Mouse (Mus musculus) forebrain, embryonic 11.5 days (tissue): ENCODE measurements at regions not wholly inside any gene's neighbourhood (a gene's known extent, or its start where the extent isn't known, plus 50 kb on each side); places are given as distances from the start of the nearest gene placed in this dataset.

Experiments used
- ATAC-seq: fragments of 200-750 bp; cut with Nextera tagmentation; replicated peaks from 2 replicates; pipeline ENCODE4 v1.8.0; 2017; ENCODE audit warnings: moderate TSS enrichment; ENCODE audit not compliant: low FRiP score
- DNase-seq: peaks from one replicate; pipeline ENCODE4 v3.0.0-alpha.2; 2017; ENCODE audit warnings: low spot score
- H3K27ac ChIP-seq: fragments of 300-500 bp; sonication (generic); 2 replicates; pipeline ENCODE4 v1.5.1; 2014; ENCODE audit warnings: low read depth, low read length
- H3K27me3 ChIP-seq: fragments of 300-500 bp; sonication (generic); 2 replicates; pipeline ENCODE4 v1.6.1; 2014; ENCODE audit warnings: mild to moderate bottlenecking, low read length, mixed read lengths; ENCODE audit not compliant: control insufficient read depth, insufficient read depth
- H3K36me3 ChIP-seq: fragments of 300-500 bp; sonication (generic); 2 replicates; pipeline ENCODE4 v1.6.1; 2014; ENCODE audit warnings: mild to moderate bottlenecking, low read length, moderate library complexity, mixed read lengths; ENCODE audit not compliant: control insufficient read depth, insufficient read depth
- H3K4me1 ChIP-seq: fragments of 300-500 bp; sonication (generic); replicated peaks from 2 replicates; pipeline ENCODE4 v1.6.1; 2014; ENCODE audit warnings: low read length, mixed read lengths; ENCODE audit not compliant: control insufficient read depth, insufficient read depth
- H3K4me2 ChIP-seq: fragments of 300-500 bp; sonication (generic); 2 replicates; pipeline ENCODE4 v1.6.1; 2014; ENCODE audit warnings: low read depth, mild to moderate bottlenecking, low read length, moderate library complexity, mixed read lengths; ENCODE audit not compliant: severe bottlenecking
- H3K4me3 ChIP-seq: fragments of 300-500 bp; sonication (generic); 2 replicates; pipeline ENCODE4 v1.5.1; 2014; ENCODE audit warnings: low read depth, low read length
- H3K9ac ChIP-seq: fragments of 300-500 bp; sonication (generic); 2 replicates; pipeline ENCODE4 v1.6.1; 2014; ENCODE audit warnings: low read length
- H3K9me3 ChIP-seq: fragments of 300-500 bp; sonication (generic); 2 replicates; pipeline ENCODE4 v1.6.1; 2016; ENCODE audit warnings: low read length, mixed read lengths; ENCODE audit not compliant: control insufficient read depth
- WGBS: fragments of 180-500 bp; shearing (Covaris S2); extraction: QIAGEN DNeasy Blood & Tissue Kit; methylation state at CpG from one replicate; pipeline ENCODE4 v1.1.7; 2014; 5-methylcytosine and 5-hydroxymethylcytosine counted together

DNA sequence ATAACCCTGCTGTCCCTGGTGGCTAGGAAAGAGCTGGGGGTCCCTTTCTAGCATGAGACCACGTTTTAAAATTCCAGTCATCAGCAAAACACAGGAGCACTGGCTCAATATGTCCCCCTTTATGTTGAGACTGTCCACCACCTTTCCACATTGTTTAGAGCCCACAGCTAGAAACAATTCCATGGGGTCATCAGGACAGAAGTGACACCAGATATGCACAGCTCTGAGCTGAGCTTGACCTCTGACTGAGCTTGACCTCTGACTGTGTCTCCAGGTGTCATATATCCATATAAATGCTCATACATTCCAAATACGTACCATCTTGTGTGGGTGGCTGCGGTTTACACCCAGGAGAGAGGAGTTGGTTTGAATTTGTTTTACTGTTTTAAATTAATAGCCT, 262.1 kb upstream of the Ppargc1a start:
- H3K36me3 ChIP-seq: no peaks in the 10 kb centered on the region
- H3K27me3 ChIP-seq: no peaks in the 10 kb centered on the region
- H3K27ac ChIP-seq: no peak overlapping the region
- no peak for DNase-seq
- ATAC-seq: no peak
- H3K4me1 ChIP-seq: no peaks in the 10 kb centered on the region
- 74% methylated on average over 3 of the region's 3 CpGs for WGBS
- no peak overlapping the region for H3K9ac ChIP-seq
- no peak overlapping the region for H3K4me2 ChIP-seq
- no peak overlapping the region for H3K4me3 ChIP-seq
- H3K9me3 ChIP-seq: no peaks in the 10 kb centered on the region

DNA sequence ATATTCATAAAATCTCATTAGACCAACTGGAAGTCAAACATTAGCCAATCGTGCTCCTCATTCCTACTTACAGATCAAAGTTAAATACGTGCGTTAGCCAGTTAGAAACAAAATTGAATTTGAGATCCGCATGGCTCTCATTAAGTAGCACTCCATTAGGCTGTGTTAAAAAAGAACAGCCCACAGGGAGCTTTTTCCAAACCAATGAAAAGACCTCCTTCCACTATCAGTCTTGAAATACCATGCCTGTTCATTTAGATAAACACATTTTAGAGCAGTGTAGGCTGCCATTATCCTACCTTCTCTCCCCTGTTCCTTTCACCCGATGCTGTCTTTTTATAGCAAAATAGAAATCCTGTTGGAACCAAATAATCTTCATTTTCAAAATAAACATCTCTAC, 261.5 kb upstream of the Ppargc1a start:
- H3K4me1 ChIP-seq: no peaks in the 10 kb centered on the region
- no peaks in the 10 kb centered on the region for H3K27me3 ChIP-seq
- no peak for ATAC-seq
- no peak for DNase-seq
- no peak overlapping the region for H3K4me2 ChIP-seq
- no peaks in the 10 kb centered on the region for H3K36me3 ChIP-seq
- H3K9ac ChIP-seq: no peak overlapping the region
- no peaks in the 10 kb centered on the region for H3K9me3 ChIP-seq
- H3K27ac ChIP-seq: no peak overlapping the region
- H3K4me3 ChIP-seq: no peak overlapping the region
- 75% methylated on average over 5 of the region's 5 CpGs for WGBS

DNA sequence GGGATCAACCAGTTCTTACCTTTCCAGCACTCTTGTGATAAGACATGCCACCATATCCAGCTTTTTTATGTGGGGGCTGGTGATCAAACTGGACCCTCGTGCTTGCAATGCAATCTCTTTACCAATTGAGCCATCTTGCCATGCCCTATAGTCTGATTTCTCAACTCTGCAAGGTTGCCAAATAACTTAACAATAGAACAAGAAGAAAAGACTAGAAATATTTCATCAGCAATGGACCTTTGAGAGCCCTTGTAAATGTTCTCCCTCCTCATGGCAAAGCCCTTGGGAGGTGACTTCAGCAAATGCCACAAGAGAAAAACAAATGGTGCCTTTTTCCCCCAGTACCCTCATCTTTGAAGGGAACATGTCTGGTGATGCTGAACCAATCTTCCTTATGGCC, 258.7 kb upstream of the Ppargc1a start:
- ATAC-seq (no peak), DNase-seq (no peak)
- Histone ChIP-seq H3K4me1 (no peaks in the 10 kb centered on the region), H3K27me3 (no peaks in the 10 kb centered on the region), H3K36me3 (no peaks in the 10 kb centered on the region), H3K9ac (no peak overlapping the region), H3K4me3 (no peak overlapping the region), H3K4me2 (no peak overlapping the region), H3K9me3 (no peaks in the 10 kb centered on the region), H3K27ac (no peak overlapping the region)
- WGBS: 75% methylated on average over 1 of the region's 1 CpGs

DNA sequence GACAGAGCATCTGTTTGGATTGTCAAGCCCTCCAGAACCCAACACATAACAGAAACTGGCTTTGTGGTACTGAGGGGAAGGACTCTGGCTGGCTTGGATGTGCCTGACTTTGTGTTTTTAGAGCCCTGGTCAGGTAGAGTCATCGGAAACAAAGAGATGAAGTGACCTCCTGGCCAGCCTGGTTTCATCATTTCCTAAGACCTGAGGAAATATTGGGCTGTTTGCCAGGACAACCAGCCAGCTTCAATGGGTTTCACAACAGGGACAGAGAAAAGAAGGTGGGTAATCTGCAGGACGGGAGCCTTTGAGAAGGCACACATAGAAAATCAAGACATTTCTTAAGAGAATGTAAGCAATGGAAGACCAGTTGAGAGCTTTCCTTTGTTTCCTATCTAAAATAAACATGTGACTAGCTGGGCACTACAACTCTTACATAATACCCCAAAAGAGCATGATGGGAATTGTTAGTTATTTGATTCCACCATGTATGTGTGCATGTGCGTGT, 258.1 kb upstream of the Ppargc1a start:
- no peak overlapping the region for H3K9ac ChIP-seq
- H3K4me3 ChIP-seq: no peak overlapping the region
- DNase-seq (no peak), ATAC-seq (no peak)
- 92% methylated on average over 3 of the region's 3 CpGs for WGBS
- H3K9me3 ChIP-seq: no peaks in the 10 kb centered on the region
- H3K27me3 ChIP-seq: no peaks in the 10 kb centered on the region
- no peak overlapping the region for H3K27ac ChIP-seq
- no peaks in the 10 kb centered on the region for H3K4me1 ChIP-seq
- no peaks in the 10 kb centered on the region for H3K36me3 ChIP-seq
- H3K4me2 ChIP-seq: no peak overlapping the region

DNA sequence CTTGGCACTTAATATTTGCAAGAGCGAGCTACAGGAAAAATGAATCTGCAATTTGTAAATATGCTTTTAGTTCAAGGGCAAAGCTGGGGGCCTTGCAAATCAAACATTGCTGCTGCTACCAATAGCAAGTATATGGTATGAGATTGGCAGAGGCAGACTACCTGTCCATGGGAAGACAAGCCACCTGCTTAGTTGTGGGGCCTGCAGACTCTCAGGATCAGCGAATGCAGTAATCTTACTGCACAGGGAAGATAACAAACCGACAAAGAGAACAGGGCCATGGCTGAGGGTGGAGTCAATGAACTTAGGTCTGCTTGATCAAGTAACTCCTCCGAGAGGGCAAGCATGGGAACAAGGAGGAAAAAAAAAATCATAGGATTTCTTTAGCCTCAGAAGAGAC, 257.2 kb upstream of the Ppargc1a start:
- H3K9ac ChIP-seq: no peak overlapping the region
- H3K36me3 ChIP-seq: no peaks in the 10 kb centered on the region
- H3K27ac ChIP-seq: no peak overlapping the region
- no peaks in the 10 kb centered on the region for H3K27me3 ChIP-seq
- DNase-seq (no peak), ATAC-seq (no peak)
- H3K9me3 ChIP-seq: no peaks in the 10 kb centered on the region
- H3K4me2 ChIP-seq: no peak overlapping the region
- no peaks in the 10 kb centered on the region for H3K4me1 ChIP-seq
- H3K4me3 ChIP-seq: no peak overlapping the region
- WGBS: 88% methylated on average over 4 of the region's 4 CpGs

DNA sequence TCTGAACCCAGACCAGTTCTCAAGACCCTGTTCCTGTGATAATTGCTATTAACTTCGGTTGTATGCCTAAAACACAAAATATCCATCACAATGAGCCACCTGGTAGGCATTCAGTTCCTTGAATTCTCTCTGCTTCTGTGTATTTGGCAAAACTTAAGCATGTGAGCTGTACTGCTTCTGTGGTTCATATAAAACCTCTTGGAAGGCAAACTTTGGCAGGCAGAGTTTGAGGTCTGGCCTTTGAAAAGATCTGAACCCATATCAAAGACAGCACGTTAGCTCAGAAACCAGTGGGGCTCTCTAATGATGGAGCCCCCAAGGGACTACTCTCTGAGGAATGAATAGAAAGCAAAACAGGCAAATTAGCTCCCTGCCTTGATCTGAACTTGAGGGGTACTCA, 256.1 kb upstream of the Ppargc1a start:
- Histone ChIP-seq H3K36me3 (no peaks in the 10 kb centered on the region), H3K4me1 (no peaks in the 10 kb centered on the region), H3K4me3 (no peak overlapping the region), H3K4me2 (no peak overlapping the region), H3K9me3 (no peaks in the 10 kb centered on the region), H3K27ac (no peak overlapping the region), H3K27me3 (no peaks in the 10 kb centered on the region), H3K9ac (no peak overlapping the region)
- ATAC-seq: 0 out of 2 replicates have a peak, but pooled peaks have one; percentile 39
- WGBS: 35% methylated on average over 2 of the region's 2 CpGs
- no peak for DNase-seq

DNA sequence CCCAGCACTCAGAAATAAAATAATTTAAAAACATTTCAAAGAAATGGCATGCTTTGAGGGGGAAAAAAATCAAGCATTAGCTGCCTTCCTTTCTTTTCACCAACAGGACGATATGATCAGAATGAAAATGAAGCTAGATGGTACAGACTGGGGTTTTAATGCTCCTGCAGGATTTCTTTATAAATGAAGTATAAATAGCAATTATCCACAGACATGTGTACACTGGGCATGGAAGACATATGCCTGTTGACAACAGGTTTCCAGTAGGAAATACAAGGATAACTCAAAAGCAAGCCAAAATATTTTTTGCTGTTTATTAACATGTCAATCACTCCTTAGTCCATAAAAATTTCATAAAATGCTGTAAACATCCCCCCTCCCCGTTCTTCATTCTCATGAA, 248.7 kb upstream of the Ppargc1a start:
- no peak overlapping the region for H3K9ac ChIP-seq
- H3K27ac ChIP-seq: no peak overlapping the region
- no peaks in the 10 kb centered on the region for H3K36me3 ChIP-seq
- H3K9me3 ChIP-seq: no peaks in the 10 kb centered on the region
- WGBS: 82% methylated on average over 2 of the region's 2 CpGs
- H3K27me3 ChIP-seq: no peaks in the 10 kb centered on the region
- H3K4me3 ChIP-seq: no peak overlapping the region
- H3K4me2 ChIP-seq: no peak overlapping the region
- H3K4me1 ChIP-seq: no peaks in the 10 kb centered on the region
- ATAC-seq (no peak), DNase-seq (no peak)

DNA sequence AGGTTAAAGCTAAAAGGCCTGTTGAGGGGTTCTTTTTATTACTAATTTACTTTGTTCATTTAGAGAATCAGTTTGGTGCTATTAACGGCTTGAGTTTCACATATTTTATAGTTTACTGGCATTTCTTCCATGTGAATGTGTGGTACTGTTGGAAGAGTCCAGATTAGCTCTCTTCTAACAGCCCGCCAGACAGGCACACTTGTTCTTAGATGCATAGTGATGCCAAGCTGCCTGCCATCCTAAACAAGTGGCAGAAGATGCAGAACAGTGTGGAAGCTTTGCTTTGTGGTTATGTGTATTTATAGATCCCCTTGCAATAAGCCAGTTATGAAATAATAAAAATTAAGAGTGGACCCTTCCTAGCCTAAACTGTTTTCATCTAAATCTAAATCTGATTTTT, 244.2 kb upstream of the Ppargc1a start:
- Histone ChIP-seq H3K4me2 (no peak overlapping the region), H3K4me3 (no peak overlapping the region), H3K27ac (no peak overlapping the region), H3K27me3 (no peaks in the 10 kb centered on the region), H3K36me3 (no peaks in the 10 kb centered on the region), H3K4me1 (no peaks in the 10 kb centered on the region), H3K9ac (no peak overlapping the region), H3K9me3 (no peaks in the 10 kb centered on the region)
- no peak for DNase-seq
- 91% methylated on average over 2 of the region's 2 CpGs for WGBS
- no peak for ATAC-seq

DNA sequence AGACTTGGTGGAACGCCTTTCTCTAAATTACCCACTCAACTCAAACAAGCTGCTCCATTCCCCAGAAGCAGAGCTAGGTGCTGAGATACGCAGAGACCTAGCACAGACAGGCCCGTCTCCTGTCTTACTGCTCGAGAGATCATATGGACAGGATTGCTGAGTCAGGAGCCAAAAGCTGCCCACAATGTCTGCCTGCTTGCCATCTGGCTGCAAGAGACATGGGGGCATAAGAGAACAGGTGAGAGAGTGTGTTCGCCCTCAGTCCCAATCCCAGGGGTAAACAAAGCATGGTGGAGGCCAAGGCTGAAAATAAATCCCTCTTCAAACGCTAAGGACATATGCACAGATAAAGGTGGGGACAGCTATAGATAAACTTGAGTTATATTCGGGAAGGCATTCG, 234.0 kb upstream of the Ppargc1a start:
- Histone ChIP-seq H3K4me3 (no peak overlapping the region), H3K4me1 (no peaks in the 10 kb centered on the region), H3K4me2 (no peak overlapping the region), H3K27ac (no peak overlapping the region), H3K9ac (no peak overlapping the region), H3K27me3 (no peaks in the 10 kb centered on the region), H3K9me3 (no peaks in the 10 kb centered on the region), H3K36me3 (no peaks in the 10 kb centered on the region)
- ATAC-seq (no peak), DNase-seq (no peak)
- 92% methylated on average over 8 of the region's 8 CpGs for whole genome bisulfite sequencing
